Mouse (Mus musculus) spleen, postnatal 14 days (tissue): ENCODE measurements at regions not wholly inside any gene's neighbourhood (a gene's known extent, or its start where the extent isn't known, plus 50 kb on each side); places are given as distances from the start of the nearest gene placed in this dataset.

Source experiments
- DNase-seq, 2 experiments: peaks; one replicate each; pipeline ENCODE4 v3.0.0; 2021 to 2022; ENCODE audit warnings: low spot score in 2 of 2

DNA sequence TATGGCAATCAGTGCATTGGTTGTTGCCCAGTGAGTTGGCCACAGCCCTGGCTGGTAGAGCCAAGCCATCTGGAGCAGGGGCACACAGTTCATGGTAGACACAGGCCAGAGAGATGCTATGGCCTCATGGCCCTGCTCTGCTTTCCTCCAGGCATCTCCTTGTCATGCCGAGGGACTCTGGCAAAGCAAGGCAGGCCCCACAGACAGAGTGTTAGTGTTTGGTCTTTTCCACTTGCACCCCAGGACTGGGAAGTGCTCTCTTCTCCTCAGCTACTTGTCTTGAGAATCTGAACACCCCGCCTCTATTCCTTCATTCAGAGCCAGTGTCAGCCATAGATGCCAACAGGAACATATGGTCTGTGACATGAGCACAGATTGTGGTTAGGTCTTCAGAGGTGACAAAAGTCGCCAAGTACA lies 148.1 kb upstream of the Pgrmc2 start:
- DNase-seq: no peak

DNA sequence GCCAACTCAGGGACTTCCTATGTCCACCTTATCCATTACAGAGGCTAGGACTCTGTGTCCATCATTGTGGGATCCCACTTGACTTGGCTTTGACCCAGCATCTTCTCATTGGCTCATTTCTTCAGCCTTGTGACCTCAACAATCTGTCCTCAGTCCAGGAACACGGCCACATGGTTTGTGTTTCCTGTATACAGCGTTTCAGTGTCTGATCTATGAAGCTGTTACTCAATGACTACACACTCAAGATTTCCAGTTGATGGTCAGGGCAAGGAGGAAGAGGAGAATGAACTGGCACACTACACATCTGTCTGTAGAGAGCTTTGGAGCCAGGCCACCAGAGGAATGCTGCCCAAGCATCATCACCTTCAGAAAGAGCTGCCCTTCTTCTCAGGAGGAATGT lies 146.6 kb upstream of the Pgrmc2 start:
- DNase-seq: no peak

DNA sequence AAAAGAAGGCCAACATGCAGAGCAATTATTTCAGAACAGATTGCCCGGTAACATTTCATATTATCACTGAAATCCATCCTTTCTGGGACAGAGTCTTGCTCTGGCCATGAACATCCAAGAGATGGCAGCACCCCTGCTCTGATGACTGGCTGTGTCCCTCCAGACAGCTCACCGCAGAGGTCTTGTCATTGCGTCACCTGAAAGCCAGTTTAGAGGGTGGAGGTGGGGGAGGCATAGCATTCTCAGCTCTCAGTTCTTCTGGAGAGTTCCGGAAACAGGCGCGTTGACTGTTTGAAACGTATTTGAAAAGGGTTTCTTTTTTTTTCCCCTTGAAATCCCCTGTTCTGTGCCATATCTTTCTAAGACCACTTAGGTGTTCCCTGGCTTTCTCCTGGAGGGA lies 145.7 kb upstream of the Pgrmc2 start:
- no peak for DNase-seq

DNA sequence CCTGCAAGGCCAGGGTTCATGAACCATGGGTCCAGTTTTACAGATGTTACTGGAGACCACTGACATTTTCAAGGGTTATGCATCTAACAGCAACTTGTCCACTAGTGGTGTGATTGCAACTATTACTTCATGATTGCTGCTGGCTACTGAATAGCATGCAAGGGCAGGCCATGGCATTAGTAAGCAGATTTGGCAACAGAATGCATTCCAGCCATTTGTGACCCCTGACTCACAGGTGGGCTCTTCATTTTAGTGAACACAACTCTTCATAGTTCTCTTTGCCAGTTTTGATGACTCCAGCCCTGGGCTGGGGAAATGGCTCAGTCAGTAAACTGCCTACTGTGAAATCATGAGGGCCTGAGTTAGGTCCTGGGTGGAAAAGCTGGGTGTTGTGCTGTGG lies 137.9 kb upstream of the Pgrmc2 start:
- no peak for DNase-seq

DNA sequence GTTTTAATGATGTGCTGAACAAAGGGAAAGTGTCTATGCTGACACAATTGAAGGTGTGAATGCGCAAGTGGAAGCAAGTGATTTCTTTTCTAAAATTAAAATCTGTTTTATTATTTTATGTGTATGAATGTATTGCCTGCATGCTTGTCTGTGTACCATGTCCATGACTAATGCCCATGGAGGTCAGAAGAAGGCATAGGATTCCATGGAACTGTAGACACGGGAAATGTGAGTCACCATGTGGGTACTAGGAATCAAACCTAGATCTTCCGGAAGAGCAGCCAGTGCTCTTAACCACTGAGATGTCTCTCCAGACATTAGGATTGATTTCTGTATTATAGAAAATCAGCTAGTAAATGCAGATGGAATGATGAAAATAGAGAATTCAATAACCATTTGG lies 134.9 kb upstream of the Pgrmc2 start:
- DNase-seq: no peak

DNA sequence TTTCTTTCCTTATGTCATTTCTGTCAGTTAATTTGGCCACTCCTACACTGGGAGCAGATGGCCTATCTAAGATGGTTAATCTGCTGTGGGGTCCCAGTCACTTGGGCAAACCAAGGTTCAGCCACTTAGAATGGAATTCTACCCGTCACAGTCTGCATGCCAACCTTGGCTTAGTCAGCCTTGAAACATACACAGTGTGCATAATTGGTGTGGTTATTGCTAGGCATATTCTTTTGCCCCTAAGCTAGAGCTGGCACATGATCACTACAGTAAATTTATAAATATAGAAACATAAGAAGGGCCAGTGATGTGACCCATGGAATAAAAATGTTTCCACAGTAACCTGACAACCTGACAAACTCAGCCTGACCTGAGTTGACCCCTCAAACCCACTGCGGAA lies 130.7 kb upstream of the Pgrmc2 start:
- no peak for DNase-seq

DNA sequence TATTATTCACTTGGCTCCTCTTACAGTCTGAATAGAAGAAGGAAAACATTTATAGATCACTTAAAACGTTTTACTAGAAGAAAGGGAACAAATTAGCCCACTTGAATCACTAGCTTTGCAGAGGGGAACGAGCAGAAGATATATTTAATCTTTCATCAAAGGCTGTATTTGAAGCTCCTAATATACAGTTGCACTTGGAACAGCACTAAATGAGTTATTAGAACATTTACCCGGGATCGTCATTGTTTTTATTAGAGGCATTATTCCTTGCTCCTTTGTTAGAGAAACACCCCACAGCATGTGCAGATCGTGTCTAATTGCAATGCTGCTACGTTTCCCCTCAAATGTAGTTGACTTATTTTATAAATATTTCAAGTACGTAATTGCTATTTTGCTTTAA lies 127.5 kb upstream of the Pgrmc2 start:
- DNase-seq: no peak

DNA sequence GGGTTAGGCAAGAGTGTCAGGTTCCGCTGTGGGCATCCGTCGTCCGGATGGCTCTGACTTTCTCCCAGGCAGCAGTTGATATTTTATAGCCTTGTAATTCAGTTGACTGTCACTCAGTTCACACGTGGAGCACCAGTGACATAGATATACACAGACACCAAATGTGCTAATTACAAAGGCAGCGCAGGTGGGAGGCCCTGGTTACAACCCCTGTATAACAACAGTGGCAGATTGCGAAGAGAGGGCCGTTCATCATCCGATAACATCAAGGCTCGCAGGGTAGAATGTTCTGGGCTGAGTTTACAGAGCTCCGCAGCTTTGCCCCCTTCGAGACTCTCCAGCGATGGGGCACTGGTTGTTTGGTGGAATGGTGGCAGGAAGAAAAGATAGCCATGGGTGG lies 120.0 kb upstream of the Pgrmc2 start:
- no peak for DNase-seq

DNA sequence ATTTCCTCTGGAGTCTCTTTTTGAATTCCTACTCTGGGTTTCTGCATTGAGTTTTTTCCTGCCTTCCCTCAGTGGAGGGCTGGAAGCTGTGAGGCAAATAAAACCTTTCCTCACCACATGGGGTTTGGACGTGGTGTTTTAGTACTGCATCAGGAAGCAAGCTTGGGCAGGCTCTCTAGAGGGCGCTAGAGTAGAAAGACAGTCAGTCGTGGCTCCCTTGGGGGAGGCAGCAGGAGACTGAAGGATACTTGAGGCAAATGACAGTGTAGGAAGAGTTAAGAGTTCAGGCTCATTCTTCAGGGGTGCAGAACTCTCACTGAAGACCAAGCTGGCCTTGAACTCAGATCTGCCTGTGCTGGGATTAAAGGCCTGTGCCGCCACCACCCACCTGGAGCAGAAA lies 118.9 kb upstream of the Pgrmc2 start:
- DNase-seq: no peak

DNA sequence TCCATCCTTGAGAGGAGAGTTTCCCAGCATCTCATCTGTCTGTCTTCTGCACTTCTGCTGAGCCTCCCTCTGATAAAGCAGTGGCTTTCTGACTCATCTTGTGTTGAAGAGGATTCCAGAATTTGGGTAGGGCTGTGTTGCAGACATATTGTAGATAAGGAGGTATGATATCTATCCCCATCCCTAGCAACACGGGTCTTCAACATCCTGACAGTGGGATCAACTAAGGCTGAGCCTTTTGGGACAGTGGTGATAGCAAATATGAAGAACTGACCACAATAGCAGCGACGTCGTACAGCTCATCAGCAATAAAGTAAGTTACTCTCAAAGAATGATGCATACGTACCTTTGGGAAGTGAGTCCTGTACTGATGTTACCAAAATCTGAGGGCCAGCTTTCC lies 117.2 kb upstream of the Pgrmc2 start:
- no peak for DNase-seq

DNA sequence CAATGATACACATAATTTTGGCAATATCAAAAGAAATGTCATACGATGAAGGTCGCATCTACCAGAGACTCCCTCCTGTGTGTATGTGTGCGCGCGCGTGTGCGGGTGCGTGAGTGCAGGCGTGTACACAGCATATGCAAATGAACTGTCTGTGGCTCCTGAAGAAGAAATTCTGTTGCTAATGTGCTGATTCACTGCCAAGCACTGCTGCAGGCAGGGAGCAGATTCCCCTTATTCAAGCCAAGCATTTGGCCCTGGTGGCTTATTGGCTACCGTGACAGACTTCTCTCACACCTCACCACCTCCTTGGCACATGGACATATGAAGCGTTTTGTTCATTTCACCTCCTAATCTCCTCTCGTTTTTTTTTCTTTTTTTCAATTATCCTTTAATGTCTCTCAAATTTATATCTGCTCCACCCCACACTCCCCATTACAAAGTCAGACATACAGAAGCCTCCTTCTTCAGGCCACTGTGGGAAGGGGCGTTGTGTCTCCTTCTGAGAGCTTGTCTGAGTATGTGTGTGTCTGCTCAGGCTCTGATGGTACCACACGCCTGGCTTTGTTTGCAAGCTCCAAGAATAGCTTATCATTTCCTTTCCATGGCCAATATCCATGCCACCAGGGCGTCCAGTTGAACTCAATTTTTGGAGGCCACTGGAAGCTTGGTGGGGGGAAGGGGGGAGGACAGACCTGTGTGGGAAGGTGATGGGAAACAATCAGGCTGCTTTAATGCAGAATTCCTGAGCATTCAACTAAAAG lies 115.5 kb upstream of the Pgrmc2 start:
- no peak for DNase-seq

DNA sequence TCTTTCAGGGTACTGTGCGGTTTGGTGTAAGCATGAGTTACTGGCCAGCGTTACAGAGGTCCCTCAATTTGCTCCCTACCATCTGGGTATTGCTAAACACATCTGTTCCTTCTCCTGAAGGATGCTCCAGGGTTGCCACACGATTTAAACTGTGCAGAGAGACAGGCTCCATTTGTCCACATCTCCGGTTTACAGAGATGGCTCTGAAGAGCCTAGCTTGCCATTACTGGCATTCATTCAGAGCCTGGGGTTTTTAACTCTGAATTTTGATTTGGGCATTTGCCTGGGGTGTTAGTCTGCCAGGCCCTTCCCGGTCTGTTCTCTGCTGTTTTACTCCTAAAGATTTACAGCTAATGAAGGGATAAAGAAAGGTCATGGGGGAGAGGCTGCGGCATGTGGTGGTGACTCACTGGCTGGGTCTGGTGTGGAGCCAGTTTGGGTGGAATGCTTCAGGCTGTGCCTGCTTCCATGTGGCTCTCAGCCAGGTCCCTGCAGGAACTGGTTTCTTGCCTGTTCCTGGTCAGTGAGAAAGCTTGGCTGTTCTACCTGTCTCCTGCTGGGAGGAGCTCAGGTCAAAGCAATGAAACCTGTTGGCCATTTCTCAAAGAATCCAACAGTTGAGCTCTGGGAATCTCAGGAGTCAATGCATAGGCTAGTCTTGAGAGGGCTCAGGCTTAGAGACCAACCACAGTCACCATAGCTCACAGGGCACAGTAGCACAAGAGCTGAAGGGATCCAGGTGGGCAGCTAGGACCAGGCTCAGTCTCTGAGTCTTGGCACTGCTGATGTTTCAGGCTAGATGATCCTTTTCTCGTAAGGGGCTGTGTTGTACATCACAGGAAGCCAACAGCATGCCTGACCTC lies 112.5 kb upstream of the Pgrmc2 start:
- no peak for DNase-seq

DNA sequence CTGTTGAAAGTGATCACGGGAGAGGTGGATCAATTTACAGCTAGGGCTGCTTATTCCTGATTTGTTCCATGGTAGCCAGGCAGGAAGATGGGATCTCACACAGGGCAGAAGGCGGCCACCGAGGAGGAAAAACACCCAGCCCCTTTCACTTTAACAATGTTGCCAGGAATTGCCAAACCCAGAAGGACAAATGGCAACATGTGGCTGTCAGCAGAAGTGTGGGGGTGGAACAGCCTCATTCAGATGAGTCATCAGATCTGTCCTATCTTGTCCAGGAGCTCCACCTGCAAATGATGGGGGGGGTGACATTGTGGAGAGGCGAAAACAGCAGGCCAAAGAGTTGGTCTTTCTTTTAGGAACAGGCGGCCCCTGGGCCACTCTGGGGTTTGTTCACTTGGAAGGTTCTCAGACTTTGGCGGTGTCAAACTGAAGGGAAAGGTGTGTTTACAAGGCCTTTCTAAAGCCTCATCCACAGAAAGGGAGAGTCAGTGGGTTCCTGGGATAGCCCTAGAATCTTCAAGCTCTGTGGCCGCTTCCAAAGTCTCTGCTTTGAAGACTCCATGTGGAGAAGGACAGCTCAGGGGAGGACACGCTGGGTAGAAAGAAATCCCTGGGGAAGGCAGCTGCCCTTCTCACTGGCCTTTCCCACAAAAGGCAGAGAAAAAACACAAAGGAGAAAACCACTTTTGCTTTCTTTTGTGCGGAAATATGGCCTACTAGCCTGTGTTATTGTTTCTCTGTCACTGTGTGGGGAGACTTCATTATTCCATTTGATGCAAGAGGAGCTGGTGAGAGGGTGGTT lies 111.7 kb upstream of the Pgrmc2 start:
- no peak for DNase-seq

DNA sequence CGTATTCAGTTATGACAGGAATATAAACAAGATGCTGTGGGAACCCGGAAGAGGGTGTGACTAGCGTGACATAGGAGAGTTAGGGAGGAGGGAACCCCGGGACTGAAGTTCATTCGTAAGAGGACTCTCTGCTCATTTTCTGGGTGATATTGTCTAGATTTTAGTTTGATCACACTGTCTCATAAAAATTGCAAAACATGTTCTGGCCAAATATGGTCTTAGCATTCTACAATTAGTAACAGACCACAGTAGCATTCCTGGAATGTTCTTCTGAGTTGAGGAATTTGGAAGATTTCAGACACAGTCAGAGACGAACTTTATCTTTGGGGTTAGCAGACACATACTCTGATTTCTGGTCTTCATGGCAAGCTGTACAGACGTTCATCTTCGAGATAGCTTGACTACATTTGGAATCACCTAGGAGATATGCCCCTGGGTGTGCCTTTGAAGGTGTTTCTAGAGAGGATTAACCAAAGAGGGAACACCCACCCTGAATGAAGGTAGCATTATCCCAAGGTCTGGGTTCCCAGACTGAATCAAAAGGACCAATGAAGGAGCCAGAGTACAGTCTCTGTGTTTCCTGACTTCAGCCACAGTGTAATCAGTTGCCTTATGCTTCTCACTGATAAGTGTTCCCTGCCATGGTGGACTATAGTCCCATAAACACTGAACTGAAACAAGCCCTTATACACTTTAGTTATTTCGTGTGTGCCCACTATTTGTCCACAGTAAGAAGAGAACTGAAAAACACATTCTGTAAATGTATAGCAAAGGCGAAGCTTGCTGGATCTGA lies 102.7 kb upstream of the Pgrmc2 start:
- no peak for DNase-seq

DNA sequence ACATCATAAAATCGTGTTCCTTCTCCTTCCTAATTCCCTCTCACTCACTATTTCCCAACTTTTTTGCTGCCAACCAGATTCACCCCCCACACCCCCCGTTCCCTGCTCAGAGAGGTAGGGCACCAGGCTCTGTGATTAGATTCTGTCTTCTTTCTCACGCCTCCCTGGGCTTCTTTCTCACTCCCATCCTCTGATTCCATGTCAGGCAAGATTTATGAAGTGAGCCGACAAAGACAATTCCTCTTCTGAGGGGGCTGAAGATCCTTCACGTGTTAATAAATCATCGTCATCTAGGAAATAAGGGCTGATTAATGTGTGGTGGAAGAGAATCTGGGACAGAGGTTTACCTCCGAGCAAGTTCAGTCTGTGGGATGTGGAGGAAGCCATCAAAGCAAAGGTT lies 101.5 kb upstream of the Pgrmc2 start:
- DNase-seq: no peak

DNA sequence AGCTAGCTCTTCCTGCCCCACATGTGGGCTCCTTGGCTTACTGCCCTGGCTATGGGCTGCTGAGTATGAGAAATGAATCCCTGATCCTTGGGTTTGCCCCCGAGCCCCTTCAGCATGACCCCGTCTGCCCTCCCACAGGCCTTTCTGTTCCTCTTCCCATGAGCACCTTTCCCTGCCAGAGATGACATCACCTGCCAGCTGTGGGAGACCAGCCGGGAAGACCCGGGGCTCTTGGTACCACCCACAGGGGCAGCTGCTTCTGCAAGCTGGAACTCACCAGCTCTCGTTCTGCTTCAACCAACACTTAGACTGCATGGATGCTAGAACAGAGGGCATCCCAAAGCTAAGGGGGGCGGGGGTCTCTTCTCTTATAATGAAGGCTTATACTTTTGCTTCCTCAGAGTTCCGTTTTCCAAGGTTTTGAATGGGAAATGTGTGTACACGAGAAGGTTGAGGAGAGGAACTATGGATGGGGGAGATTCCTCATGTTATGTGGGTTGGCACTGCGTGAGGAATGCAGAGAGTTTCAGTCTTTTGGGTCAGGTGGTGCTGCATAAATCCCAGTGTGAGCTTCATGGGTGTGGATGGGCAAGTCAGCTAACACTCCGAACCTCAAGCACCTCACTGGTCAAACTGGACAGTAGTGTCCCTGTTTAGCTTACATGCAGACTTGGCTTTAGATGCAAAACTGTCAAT lies 100.2 kb upstream of the Pgrmc2 start:
- DNase-seq: no peak

DNA sequence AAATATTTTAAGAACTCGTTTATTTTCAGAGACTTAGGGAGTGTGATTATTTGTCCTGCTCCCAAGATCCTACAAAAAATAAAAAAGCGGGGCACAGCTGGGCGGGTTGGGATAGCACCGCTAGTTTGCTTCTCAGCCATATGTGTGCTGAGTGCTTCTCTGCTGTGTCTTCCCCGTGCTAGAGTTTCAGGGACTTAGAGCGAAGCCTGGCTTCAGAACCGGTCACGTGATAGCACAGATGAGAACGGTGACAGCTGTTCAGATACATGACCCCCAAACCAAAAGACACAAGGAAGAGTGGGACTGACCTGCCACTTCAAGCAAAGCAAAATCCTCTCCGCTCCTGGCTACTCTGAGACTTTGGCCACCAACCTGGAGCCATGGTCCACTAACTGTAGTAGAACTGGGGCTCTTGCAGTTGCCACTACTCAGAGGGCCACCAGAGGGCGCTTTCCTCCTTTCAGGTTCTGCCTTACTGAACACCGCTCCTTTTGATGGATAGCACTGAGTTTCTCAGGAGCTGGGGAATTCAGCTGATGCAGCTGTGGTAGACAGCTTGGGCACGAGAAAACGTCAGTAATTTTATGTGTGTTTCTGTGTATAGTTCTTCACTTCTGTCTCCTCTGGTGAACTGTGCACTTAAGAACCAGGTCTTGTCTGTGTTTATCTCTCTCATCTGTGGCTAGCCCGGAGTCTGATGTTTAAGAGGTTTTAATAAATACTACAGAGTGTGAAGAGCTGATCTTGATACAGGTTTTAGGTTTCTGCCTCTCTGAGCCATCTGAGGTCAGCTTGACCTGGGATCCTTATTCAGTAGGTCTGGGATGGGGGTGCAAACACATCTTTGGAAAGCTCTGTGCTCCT lies 99.4 kb upstream of the Pgrmc2 start:
- DNase-seq: peak; percentile 58 to 74

DNA sequence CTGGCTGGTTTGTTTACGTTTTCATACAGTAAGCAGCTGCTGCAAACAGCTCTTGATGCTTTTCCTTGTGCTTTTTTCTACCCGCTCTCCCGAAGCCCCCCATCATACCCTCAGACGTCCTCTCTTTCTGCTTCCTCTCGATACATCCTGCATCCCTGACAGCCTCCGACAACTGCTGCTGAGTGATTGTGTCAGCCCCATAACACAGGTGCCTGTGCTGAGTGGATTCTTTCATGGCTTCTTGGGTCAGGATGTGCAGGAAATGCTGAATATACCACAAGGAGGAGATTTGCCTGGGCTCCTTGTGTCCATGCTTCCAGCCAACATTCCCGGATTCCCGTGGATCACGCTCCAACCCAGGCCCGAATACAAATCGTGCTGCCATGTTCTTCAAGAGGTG lies 98.6 kb upstream of the Pgrmc2 start:
- DNase-seq: no peak

DNA sequence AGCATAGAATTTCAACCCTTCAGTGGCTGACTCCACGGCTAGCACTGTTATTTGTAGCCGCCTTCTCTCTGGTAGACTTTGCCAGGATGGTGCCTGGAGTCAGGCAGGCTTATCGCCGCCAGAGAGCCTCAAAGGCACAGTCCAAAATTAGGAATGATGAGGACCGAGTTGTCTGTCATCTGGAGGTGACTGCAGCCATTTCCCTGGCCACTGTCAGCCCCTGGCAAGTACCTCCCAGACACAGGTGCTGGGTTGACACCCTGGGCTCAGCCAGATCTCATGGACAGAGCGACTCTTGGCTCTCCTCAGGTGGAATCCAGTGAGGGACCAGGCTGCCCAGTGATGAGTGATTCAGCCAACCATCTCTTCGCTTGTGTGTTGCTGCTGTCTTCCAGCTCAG lies 98.1 kb upstream of the Pgrmc2 start:
- no peak for DNase-seq
